Mouse (Mus musculus) hematopoietic stem cell, adult 5-6 weeks (primary cell): ENCODE data around the gene Olfr721-ps1. TPM values are rescaled to one million over a fixed set of nuclear protein-coding genes. Genes with fewer than 3 reads are reported as not detected.

Source experiments
- ATAC-seq, 2 experiments: fragments of 125-278 bp in 1 of 2; replicated peaks in 1 of 2; 2 replicates each; pipeline ENCODE4 v1.8.0; 2016 to 2017; ENCODE audit warnings: inconsistent platforms in 2 of 2, mild to moderate bottlenecking in 2 of 2, moderate number of reproducible peaks in 2 of 2, low read depth in 1 of 2, moderate TSS enrichment in 1 of 2; ENCODE audit not compliant: low FRiP score in 2 of 2, poor library complexity in 2 of 2, severe bottlenecking in 2 of 2, insufficient read depth in 1 of 2, low TSS enrichment in 1 of 2
- total RNA-seq: library from RNA; stranded (forward); fragments of 172-1452, 232-1000 nt; gene quantifications from 2 replicates; pipeline ENCODE4 v1.2.3, GENCODE M21; 2017

The Olfr721-ps1 gene
- not detected in 2 replicates for total RNA-seq

DNA sequence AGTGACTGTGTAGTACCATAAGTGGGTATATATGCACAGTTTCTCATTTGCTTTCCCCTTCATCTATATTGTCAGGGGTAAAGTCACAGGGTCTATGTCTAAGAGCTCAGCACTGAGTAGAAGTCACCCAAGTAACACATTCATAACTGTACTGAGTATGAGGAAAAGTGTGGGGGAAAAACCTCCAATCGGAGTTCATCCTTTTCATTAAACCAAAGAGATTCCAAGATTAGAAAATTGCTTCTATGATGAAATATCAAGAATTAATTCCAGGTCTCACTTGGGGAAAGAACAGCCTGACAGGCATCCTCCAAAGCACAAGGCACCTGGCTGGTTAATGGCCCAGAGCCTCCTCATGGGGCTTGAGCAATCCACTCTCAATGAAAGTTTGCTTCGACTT, at the start of gene Olfr721-ps1:
Olfr721-ps1 (plus strand) TSS at position 301 of the 400 bp plus-strand sequence.
- no peak for ATAC-seq

DNA sequence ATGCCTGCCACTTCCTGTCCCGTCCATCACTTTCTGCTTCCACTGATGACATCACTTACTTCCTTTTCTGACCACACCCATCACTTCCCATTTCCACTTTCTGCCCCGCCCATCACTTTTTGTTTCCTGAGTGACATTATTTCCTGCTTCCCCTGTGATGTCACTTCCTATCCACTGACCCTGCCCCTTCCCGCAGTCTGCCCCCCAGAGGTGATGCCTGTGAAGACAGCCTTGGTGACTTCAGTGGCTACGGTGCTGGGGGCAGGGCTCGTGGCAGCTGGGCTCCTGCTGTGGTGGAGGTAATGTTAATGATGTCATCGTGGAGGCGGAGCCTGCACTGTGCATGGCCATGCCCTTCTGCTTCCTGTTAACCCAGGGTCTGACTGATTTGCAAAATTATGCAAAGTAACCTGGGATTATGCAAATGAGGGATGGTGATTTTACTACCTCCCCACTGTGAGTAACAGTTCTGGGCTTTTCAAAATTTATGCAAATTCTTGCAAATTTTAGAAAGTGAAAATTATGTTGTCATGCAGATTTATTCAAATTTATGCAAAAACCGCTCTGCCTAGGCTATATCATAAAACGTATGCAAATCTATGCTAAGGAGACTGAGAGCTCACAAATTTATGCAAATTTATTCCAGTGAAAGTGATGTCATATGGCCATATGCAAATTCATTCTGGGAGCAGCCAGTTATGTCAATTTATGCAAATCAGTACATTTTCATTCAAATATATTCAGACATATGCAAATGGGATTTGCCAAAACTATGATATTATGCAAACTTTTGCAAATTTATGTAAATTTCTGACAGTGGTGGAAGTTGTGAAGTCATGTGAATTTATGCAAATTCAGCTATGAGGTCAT, 49.1 kb upstream of the Olfr721-ps1 start:
- ATAC-seq: peak; percentile 1 to 6; a peak in 1 of 4 replicates

DNA sequence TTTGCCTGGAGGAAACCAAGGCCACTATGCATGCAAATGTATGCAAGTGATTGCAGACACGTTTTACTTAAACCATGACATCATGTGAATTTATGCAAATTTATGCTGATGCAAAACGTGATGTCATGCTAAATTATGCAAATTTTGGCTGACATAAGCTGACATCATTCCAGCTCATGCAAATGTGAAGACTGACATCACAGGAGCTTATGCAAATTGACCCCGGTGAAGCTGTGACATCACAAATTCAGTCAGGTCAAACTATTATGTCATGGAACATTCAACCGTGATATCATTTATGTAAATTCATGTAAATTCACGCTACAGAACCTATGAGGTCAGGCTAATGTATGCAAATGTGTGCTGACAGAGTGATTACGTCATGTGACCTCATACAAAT, 48.5 kb upstream of the Olfr721-ps1 start:
- ATAC-seq: no peak

DNA sequence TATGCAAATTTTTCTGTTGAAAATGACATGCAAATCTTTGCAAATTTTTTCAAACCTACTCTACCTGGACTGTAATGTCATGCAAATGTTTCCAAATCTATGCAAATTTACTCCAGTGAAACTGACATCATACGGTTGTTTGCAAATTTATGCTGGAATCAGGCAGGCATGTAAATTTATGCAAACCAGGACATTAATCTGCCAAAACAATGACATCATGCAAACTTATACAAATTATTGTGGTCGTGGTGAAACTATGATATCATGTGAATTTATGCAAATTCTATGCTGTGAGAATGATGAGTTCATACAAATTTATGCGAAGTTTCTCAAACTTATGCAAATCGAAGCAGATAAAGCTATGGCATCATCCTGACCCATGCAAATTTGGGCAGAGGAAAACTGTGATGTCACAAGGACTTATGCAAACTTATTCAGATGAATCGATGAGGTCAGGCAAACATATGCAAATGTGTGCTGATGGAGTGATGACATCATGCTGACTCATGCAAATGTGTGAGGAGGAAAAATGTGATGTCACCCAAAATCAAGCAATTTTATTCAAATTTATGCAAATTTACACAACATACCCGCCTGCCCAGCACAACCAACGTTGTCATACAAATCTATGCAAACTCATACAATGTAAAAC, 47.9 kb upstream of the Olfr721-ps1 start:
- no peak for ATAC-seq

DNA sequence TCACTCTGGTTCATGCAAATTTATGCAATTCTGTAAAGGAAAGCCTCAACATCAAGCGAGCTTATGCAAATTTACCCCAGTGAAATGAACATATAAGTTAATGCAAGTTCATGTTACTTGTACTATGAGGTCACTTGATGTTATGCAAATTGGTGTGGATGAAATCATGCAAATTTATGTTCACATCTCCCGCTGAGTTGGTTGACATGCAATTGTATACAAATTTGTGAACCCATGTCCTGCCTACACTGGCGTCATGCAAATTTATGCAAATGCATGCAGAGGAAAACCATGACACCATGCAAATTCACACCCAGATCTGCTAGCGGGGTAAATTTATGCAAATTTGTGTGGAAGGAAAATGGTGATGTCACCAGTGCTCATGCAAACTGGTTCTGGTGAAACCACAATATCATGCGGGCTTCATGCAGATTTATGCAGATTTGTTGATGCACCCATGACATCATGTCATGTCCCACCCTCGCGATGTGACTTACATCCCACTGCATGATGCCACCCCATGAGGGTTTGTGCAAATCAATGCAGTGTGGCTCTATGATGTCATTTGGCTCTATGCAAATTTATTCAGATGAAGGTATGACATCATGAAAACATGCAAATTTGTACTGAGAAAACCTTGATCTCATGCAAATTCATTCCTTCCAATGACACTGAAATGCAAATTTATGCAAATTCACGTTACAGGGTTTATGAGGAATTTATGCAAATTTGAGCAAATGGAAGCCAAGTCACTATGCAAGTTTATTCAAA, 47.2 kb upstream of the Olfr721-ps1 start:
- no peak for ATAC-seq

DNA sequence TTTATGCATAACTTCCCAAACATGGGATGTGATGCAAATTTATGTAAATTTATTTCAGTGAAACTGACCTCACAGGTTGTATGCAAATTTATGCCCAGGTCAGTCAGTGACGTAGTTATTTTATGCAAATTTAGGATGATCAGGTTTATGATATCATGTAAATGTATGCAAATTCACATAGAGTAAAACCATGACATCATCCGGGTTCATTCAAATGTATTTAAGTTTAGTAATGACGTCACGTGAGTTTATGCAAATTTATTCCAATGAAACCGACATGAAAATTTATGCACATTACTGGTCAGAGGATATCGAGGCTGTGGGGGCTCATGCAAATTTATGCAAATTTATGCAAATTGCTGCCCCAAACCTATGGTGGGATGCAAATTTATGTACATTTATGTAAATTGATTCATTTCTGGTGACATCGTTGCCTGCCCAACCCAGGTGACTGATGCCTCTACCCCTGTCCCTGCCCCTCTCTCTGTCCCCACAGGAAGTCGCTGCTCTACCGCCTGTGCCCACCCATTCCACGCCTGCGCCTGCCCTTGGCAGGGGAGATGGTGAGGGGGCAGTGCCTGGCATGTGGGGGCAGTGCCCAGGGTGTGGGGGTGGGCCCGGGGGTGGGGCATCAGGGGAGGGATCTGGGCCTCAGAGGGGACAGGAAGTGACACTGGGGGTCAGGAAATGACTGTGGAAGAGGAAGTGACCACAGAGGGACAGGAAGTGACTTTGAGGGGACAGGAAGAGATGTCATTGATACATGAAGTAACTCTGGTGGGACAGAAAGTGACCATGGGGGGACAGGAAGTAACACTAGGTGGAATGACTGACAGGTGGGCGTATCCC, 46.4 kb upstream of the Olfr721-ps1 start:
- no peak for ATAC-seq

DNA sequence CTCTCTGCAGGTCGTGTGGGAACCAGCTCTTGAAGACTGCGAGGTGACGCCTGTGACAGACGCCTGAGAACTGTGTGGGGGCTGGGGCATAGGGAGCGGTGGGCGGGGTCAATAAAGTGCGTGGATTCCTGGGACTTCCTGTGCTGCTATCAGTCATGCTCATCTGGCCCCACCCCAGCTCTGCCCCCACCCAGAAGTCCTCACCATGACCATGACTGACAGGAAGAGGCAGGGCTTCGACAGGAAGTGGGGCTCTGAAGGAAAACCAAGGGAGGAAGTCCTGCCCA, 45.8 kb upstream of the Olfr721-ps1 start:
- ATAC-seq: no peak

DNA sequence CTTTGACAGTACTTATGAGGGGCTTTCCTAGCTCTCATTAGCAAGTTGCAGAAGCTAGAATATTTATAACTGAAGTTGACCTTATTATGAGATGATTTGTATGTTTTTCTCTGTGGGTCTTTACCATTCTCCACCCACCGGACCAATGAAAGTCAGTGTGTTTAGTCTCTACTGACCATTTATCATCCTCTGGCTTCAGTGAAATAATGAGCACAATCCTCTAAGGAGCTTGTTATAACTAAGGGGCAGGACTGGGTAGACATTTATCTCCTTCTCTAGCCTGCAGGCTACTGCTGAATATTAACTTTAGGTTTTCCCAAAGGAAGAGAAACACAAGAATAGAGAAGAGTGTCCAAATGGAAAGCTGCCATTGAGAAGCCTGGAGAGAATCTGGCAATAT, 5.6 kb upstream of the Olfr721-ps1 start:
- no peak for ATAC-seq

DNA sequence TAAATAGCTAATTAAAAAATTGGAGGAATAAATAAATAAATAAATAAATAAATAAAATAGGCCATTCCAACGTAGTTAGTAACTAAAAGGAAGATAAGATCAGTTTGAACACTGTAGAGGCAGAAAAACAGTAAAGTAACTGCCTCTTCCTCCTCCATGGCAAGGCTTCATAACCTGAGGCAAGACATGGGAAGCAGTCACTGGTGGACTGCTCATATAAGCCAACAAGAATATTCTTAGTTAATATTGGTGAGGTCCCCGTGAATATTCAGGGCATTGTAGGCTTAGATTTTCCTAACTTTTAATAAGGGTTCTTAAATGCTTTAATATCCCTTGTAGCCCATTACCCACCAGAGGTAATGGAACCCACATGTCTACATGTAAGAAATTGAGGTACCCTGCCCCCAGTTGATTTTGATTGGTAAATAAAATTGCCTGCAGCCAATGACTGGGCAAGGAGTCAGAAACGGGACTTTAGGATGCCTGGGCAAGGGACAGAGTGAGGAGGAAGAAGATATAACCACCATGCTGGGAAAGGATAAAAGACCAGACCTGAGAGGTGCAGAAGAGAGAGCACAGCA, 35.1 kb downstream of the Olfr721-ps1 start:
- ATAC-seq: no peak

Other genes starting within 250 kb of the Olfr721-ps1 start
- gene Olfr720, start 214.5 kb upstream of the Olfr721-ps1 start, total RNA-seq: not detected in 2 replicates
- not detected in 2 replicates for gene Olfr31, start 78.5 kb upstream of the Olfr721-ps1 start, total RNA-seq
- 12.3 and 15.4 TPM in 2 replicates for gene Il3ra, start 55.0 kb upstream of the Olfr721-ps1 start, total RNA-seq